Mouse (Mus musculus): ENCODE measurements around the gene Olfr1158.
A peak's percentile ranks its signal among the peaks of the same experiment; 100 is the strongest.
"Not testable (repeated sequence)": the region's sequence is repeated elsewhere in the genome, so short reads cannot be mapped to it uniquely, and the experiment has no call there.

The Olfr1158 gene

DNA sequence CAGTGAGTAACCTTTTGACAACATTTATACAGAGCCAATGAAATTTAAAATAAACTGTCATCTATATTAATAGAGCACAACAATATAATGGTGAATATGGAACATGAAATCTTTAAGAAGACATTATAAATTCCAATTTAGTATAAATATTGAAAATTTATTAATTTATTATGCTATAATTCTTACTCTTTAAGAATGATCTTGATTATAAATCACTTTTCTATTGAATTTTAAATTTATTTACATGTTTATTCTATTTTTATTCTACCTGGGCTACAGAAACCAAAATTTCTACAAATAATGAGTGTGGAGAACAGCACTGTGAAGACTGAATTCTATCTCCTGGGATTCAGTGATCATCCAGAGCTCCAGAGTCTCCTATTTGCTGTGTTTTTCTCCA lies at the start of gene Olfr1158:
Gene Olfr1158, plus strand, starts transcription at position 301 of the 400 bp plus-strand sequence.
- DNase-seq, result no peak

GRCm38 (mm10) chr2:87945037-87945436 lies 44.9 kb upstream of the Olfr1158 start, which contains the start of gene Olfr1155:
Gene Olfr1155, minus strand, starts transcription at chr2:87945137.
- no peak for DNase-seq

DNA sequence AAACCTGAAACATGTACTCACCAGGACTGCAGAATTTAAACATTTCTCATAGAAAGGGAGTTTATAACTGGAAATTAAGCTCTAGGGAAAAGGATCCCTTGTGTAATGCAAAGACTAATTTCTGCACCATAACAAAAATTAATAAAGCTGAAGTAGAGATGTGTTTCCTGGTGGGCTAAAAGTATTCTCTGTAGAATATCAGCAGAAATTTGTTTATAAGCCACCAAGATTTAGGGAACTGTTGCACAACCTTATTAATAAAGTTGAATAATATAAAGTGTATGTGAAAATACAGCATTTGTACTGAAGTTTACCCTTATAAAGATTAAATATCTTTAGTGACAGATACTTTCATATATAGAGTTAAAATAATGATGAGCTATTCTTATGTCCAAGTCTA lies 36.9 kb upstream of the Olfr1158 start, which contains the start of gene Olfr1156:
Gene Olfr1156, minus strand, starts transcription at position 101 of the 400 bp plus-strand sequence.
- DNase-seq, result no peak

- no peak for DNase-seq
Observed at GRCm38 (mm10) chr2:87968199-87968598, 21.7 kb upstream of the Olfr1158 start, which contains the start of gene Olfr1157. Gene Olfr1157, minus strand, starts transcription at chr2:87968299.

DNA sequence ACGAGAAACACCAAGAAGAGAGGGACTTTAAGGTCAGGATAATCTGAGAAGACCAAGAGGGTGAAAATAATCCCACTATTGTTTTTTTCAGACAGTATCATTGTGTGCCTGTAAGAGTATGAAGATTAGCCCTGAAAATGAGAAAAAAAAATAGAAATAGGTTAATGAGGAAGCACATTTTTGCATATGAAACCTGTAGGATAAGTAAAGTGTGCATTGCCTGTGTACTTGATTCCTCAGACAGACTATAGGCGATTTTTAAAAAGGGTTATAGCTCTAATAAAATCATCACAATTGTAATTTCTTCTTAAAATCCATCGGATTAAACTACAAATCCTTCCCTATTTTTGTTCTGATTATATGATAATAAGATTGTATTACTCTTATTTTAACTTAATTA lies 15.3 kb upstream of the Olfr1158 start, which contains the start of gene Olfr74:
Gene Olfr74, minus strand, starts transcription at position 101 of the 400 bp plus-strand sequence.
- DNase-seq, result no peak

DNA sequence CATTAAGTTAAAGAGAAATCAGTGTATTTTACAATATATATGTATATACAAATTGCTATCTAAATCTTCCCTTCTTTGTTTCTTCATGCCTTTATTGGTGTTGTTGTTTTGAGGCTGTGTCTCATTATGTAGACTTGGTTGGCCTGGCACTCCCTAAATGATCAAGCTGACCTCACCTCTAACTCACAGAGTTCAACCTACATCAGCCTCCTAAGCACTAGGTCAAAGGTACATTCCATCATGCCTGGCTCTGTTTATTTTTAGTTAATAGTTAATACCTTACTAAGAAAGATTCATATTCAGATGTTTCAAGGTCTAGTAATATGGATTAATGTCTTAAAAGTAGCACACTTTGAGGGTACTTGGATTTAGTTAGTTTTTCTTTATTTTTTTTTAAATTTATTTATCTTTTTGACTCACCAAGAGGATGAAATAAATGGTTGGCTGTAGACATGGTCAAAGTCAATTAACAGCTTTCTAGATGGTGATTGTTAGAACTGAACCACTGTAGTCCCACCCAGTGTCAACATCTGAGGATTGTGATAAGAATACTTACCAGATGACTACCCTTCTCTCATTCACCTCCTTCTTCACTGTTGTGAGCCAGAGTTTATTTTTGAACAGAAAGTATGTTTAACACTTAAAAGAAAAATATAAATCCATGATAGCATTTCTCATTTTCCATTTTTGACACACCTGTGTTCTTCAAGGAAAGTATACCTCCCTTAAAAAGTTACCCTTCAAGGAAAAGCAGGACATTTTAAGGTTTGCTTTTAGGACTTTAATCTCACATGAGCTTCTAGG lies 17.8 kb downstream of the Olfr1158 start, which contains the start of gene Olfr1160:
Gene Olfr1160, minus strand, starts transcription at position 754 of the 804 bp plus-strand sequence.
- DNase-seq, result peak in 1 of 2 experiments; percentile 2

DNA sequence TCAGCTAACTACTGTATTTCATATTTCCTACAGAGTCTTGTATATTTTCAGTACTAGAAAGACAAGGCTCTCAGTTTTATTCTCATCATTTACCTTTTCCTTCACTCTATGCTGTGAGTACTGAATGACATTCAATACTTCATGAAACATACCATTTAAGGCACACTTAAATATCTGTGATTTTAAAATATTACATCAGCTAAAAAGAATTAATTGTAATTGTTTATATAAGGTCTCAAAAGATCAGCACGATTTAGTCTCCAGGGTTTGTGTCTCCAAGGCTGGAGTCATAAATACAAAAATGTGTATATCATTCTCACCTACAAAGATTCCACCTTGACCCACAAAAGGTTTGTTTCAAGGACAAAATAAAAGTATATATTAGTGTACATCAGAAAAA lies 32.6 kb downstream of the Olfr1158 start, which contains the start of gene Olfr1161:
Gene Olfr1161, plus strand, starts transcription at position 301 of the 400 bp plus-strand sequence.
- DNase-seq, result not testable (repeated sequence)

- DNase-seq, result no peak
Observed at GRCm38 (mm10) chr2:88037599-88037998, 47.7 kb downstream of the Olfr1158 start, which contains the start of gene Olfr73. Gene Olfr73, minus strand, starts transcription at chr2:88037699.
